Mouse (Mus musculus): ENCODE measurements at regions not wholly inside any gene's neighbourhood (a gene's known extent, or its start where the extent isn't known, plus 50 kb on each side); places are given as distances from the start of the nearest gene placed in this dataset.

DNA sequence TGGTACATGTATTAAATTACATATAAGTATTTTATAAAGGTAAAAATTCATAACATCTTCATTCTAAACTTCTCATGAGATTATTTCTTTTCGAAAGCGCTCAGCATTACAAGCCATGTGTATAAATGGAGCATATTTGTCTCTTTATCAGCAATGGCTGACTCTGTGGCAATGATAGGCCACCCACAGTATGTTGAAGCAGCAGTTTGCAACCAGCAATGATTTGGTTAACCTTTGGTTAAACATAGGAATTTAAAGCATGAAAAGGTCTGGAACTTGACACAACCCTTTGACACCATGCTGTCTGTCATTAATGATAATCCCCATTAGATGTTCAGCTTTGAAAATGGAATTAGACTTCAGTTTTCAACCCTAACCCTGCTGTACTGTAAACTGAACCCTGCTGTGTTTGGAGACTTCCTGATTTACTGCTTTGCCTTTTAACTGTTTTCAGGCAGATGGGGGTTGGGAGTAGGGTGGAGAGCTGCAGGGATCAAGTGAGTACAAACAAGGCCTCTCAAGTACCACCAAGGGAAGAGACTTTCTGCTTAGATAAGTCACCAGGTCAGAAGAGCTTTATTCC lies 2238.6 kb downstream of the 9330182O14Rik start:
- TF ChIP-seq CTCF (IDR thresholded peaks at IDR 0.05; ENCODE audit: low read depth), result no peak
- TF ChIP-seq EP300 (IDR thresholded peaks at IDR 0.05; ENCODE audit: low read depth), result no peak

Data from liver, postnatal 0 days (tissue).